Mouse (Mus musculus) hindbrain, postnatal 0 days (tissue): Measurements from ENCODE around the gene Rcc2. TPM values are rescaled to one million over a fixed set of nuclear protein-coding genes. Genes with fewer than 3 reads are reported as not detected.

ENCODE experiments used
- ATAC-seq: fragments of 200-750 bp; cut with Nextera tagmentation; 2 replicates; pipeline ENCODE4 v1.8.0; 2017; ENCODE audit warnings: mild to moderate bottlenecking, moderate TSS enrichment, moderate library complexity
- DNase-seq: peaks from one replicate; pipeline ENCODE4 v3.0.0-alpha.2; 2015; ENCODE audit warnings: low spot score
- H3K27ac ChIP-seq: fragments of 300-500 bp; sonication (generic); 2 replicates; pipeline ENCODE4 v1.5.1; 2014; ENCODE audit warnings: mild to moderate bottlenecking
- H3K27me3 ChIP-seq: fragments of 300-500 bp; sonication (generic); 2 replicates; pipeline ENCODE4 v1.6.1; 2014; ENCODE audit warnings: low read length, mixed read lengths; ENCODE audit not compliant: insufficient read depth
- H3K36me3 ChIP-seq: fragments of 300-500 bp; sonication (generic); 2 replicates; pipeline ENCODE4 v1.6.1; 2014; ENCODE audit warnings: low read length, mixed read lengths; ENCODE audit not compliant: insufficient read depth
- H3K4me1 ChIP-seq: fragments of 300-500 bp; sonication (generic); 2 replicates; pipeline ENCODE4 v1.6.1; 2014; ENCODE audit warnings: antibody characterized with exemption, low read length, mixed read lengths; ENCODE audit not compliant: insufficient read depth
- H3K4me2 ChIP-seq: fragments of 300-500 bp; sonication (generic); 2 replicates; pipeline ENCODE4 v1.6.1; 2014; ENCODE audit warnings: low read depth, mild to moderate bottlenecking, low read length, moderate library complexity, mixed read lengths
- H3K4me3 ChIP-seq: fragments of 300-500 bp; sonication (generic); 2 replicates; pipeline ENCODE4 v1.5.1; 2014; ENCODE audit warnings: low read length
- H3K9ac ChIP-seq: fragments of 300-500 bp; sonication (generic); replicated peaks from 2 replicates; pipeline ENCODE4 v1.6.1; 2014; ENCODE audit warnings: mild to moderate bottlenecking, low read length, moderate library complexity, mixed read lengths
- H3K9me3 ChIP-seq: fragments of 300-500 bp; sonication (generic); 2 replicates; pipeline ENCODE4 v1.6.1; 2016; ENCODE audit warnings: low read length, mixed read lengths
- CTCF ChIP-seq: IDR thresholded peaks from 2 replicates; pipeline ENCODE4 v1.5.1; 2016; ENCODE audit warnings: antibody characterized with exemption, control low read depth, low read depth
- WGBS: fragments of 180-500 bp; shearing (Covaris S2); extraction: QIAGEN DNeasy Blood & Tissue Kit; methylation state at CpG from one replicate; pipeline ENCODE4 v1.1.7; 2014; 5-methylcytosine and 5-hydroxymethylcytosine counted together
- polyA plus RNA-seq: library from polyadenylated mRNA; unstranded; fragments of >200 nt; fragmentation: Nextera tagmentation; extraction: Ambion mirVana; gene quantifications from 2 replicates; pipeline ENCODE4 v1.2.1, GENCODE M21; 2015
- total RNA-seq: library from RNA; depleted of rRNA; stranded (reverse); fragments of >200 nt; gene quantifications from 2 replicates; pipeline ENCODE4 v1.2.3, GENCODE M21; 2014

Gene Rcc2
- total and polyA plus RNA-seq, 2 experiments from 2014 or later: 15.8 to 60.3 TPM

DNA sequence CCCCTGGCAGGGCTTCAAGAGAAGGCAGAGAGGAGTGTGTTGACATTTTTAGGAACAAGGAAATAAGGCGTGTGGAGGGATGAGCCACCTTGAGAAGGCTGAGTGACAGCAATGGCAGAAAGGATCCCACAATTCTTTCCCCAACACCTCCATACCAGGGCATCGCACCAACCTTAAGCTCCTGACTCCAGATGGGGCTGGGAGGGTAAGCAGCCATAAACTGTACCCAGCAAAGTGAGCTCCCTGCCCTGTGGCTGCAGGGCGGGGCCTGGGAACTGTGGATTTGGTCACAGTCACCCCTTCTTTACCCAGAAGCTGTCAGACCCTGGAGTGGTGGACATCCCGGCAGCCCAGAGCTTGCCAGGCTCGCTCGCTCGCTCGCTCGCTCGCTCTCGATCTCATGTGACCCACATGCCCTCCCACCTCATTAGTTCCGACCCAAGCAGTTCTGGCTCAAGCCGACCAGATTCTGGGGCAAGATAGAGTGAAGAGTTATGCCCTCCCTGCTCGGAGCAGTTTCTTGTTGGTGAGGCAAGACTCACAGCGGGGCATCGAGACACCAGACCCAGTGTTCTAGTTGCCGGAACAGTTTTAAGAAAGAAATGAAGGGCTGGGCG, 38.8 kb upstream of the Rcc2 start:
- 71% methylated on average over 18 of the region's 18 CpGs for WGBS
- Histone ChIP-seq H3K27ac (no peak overlapping the region), H3K4me3 (no peak overlapping the region), H3K36me3 (no peaks in the 10 kb centered on the region), H3K9me3 (no peaks in the 10 kb centered on the region), H3K9ac (no peak overlapping the region), H3K27me3 (no peaks in the 10 kb centered on the region), H3K4me2 (no peak overlapping the region), H3K4me1 (0 out of 2 replicates have a peak, but pooled peaks cover 6% of the 10 kb centered on the region)
- ATAC-seq (no peak), DNase-seq (no peak)
- TF ChIP-seq CTCF: no peak

DNA sequence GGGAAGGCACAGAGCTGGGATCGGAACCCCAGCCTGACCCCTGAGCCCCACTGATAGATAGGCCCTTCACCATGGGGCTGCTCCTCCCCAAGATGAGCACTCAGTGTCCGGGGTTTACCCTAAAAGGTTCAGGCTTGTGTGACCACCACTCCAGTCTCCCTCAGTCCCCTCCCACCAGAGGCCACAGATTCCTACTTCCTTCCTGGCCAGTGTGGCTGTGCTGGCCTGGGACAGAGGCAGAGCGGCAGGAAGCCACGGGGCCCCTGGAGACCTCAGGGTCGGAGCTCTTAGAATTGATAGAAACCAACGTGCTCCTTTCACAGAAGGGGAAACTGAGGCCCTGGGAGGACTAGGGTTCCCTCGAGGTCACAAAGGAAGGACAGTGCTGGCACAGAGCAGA, 37.9 kb upstream of the Rcc2 start:
- H3K4me2 ChIP-seq: no peak overlapping the region
- H3K36me3 ChIP-seq: no peaks in the 10 kb centered on the region
- no peaks in the 10 kb centered on the region for H3K9me3 ChIP-seq
- DNase-seq (no peak), ATAC-seq (no peak)
- 44% methylated on average over 7 of the region's 7 CpGs for WGBS
- no peak overlapping the region for H3K27ac ChIP-seq
- H3K4me3 ChIP-seq: no peak overlapping the region
- no peaks in the 10 kb centered on the region for H3K27me3 ChIP-seq
- no peak overlapping the region for H3K9ac ChIP-seq
- TF ChIP-seq CTCF: no peak
- 0 out of 2 replicates have a peak, but pooled peaks cover 6% of the 10 kb centered on the region for H3K4me1 ChIP-seq

DNA sequence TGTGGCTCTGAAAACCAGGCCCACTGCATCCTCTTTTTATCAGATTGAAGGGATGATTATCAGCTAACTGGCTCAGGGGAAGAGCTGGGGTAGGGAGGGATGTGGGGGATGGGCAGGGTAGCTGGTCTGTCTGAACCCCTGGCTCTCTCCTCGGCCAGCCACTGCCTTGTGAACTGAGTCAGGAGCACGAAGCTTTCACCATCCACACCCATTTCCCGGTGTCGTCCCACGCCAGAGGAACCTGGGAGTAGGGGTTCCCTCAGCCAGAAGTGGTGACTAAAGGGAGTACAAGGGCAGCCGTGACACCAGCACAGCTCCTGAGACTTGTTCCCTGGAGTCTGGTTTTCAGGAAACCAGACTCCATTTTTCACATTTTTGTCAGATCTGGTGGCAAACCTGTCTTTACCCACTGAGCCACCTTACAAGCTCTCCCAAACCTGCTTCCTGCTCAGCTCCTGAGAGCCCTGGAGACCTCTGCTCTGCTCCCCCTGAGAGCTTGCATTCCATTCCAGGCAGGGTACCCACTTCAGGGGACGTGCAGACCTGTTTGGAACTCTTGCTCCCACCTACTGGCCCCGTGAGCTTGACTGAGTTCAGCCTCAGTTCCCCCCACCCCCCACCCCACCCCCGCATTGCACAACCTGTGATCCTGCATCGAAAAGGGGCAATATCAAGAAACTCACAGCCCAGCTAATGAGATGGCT, 37.3 kb upstream of the Rcc2 start:
- no peak for DNase-seq
- Histone ChIP-seq H3K9me3 (no peaks in the 10 kb centered on the region), H3K4me1 (0 out of 2 replicates have a peak, but pooled peaks cover 6% of the 10 kb centered on the region), H3K27me3 (no peaks in the 10 kb centered on the region), H3K9ac (no peak overlapping the region), H3K4me3 (no peak overlapping the region), H3K27ac (no peak overlapping the region), H3K4me2 (no peak overlapping the region), H3K36me3 (no peaks in the 10 kb centered on the region)
- TF ChIP-seq CTCF: no peak
- WGBS: 48% methylated on average over 10 of the region's 10 CpGs
- ATAC-seq: no peak

DNA sequence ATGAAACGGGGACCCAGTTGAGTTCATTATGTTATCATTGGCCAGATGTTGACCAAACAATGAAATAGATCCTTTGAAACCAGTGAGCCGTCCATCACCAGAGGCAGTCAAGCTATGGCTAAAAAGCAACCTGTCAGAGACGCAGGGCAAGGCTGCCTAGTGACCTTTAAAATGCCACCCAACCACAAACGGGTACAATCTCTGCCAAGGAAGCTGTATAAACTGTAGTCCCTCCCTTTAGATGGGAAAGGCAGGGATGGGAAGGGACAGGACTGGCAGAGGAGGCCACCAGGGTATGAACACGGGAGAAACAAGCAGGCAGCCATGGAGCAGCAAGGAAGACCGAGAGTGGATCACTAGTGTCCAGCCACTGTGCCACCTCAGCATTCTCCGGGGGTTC, 35.3 kb upstream of the Rcc2 start:
- no peak for ATAC-seq
- no peak for TF ChIP-seq CTCF
- DNase-seq: no peak
- no peak overlapping the region for H3K4me3 ChIP-seq
- no peaks in the 10 kb centered on the region for H3K27me3 ChIP-seq
- no peak overlapping the region for H3K27ac ChIP-seq
- WGBS: 70% methylated on average over 7 of the region's 7 CpGs
- no peaks in the 10 kb centered on the region for H3K36me3 ChIP-seq
- no peaks in the 10 kb centered on the region for H3K9me3 ChIP-seq
- no peak overlapping the region for H3K9ac ChIP-seq
- no peak overlapping the region for H3K4me2 ChIP-seq
- H3K4me1 ChIP-seq: no peaks in the 10 kb centered on the region

DNA sequence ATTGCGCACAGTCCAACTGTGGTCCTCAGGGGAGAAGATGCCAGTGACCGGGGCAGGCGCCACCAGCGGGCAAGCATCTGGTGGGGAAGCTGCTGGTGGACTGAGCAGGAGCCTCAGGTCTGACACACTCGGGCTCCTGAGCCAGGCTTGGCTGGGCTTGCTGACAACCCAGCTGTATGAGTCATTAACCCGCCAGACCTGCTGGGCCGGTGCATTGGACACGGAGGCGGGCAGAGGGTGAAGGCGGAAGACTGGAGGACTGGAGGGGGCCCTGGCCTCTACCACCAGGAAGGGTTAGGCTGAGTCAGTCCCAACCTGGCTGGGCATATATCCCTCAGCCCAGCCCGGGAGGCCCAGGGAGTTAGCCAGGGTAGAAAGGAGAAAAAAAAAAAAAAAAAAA, 34.6 kb upstream of the Rcc2 start, which contains the start of gene Arhgef10l:
TSS of gene Arhgef10l (minus strand) at position 253 of the 400 bp plus-strand sequence.
- Histone ChIP-seq H3K36me3 (no peaks in the 10 kb centered on the region), H3K4me2 (no peak within 1 kb of the TSS), H3K27ac (no peak within 1 kb of the TSS), H3K4me3 (no peak within 1 kb of the TSS), H3K4me1 (no peaks in the 10 kb centered on the region), H3K9ac (no peak within 1 kb of the TSS), H3K9me3 (no peaks in the 10 kb centered on the region), H3K27me3 (no peaks in the 10 kb centered on the region)
- WGBS: 58% methylated on average over 11 of the region's 11 CpGs
- 0 out of 2 replicates have a peak, but pooled peaks have one; percentile 24 for ATAC-seq
- TF ChIP-seq CTCF: no peak
- DNase-seq: no peak

DNA sequence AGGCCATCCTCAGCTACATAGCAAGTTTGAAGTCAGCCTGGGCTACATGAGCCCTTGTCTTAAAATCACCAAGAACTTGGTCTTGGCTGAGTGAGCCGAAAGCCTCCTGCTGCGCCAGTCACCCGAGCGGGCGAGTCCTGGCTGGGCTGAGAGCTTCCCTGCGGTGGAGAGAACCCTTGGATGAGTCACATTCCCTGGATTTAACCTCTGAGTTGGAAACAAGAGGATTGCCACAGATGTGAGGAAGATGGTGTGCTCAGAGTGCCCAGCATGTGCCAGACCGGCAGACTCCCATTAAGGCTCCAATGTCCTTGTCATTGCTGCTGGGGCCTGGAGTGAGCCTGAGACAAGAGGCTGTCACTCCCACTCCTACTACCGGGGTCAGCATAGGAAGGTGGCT, 32.5 kb upstream of the Rcc2 start:
- Histone ChIP-seq H3K9me3 (no peaks in the 10 kb centered on the region), H3K27me3 (no peaks in the 10 kb centered on the region), H3K4me2 (no peak overlapping the region), H3K27ac (no peak overlapping the region), H3K4me1 (no peaks in the 10 kb centered on the region), H3K9ac (no peak overlapping the region), H3K36me3 (no peaks in the 10 kb centered on the region), H3K4me3 (no peak overlapping the region)
- no peak for TF ChIP-seq CTCF
- DNase-seq (no peak), ATAC-seq (no peak)
- WGBS: 84% methylated on average over 8 of the region's 8 CpGs
